Mouse (Mus musculus) MEL (cell line): ENCODE data around the gene Enthd1. TPM values are rescaled to one million over a fixed set of nuclear protein-coding genes. Genes with fewer than 3 reads are reported as not detected.

ENCODE experiments used
- DNase-seq: peaks from one replicate; pipeline ENCODE4 v3.0.0; 2011; ENCODE audit warnings: low read depth, low spot score
- H3K27ac ChIP-seq: 2 replicates; pipeline ENCODE4 v1.5.1; 2012; ENCODE audit warnings: low read depth, mild to moderate bottlenecking, control low read depth, low read length, moderate library complexity; ENCODE audit not compliant: control insufficient read depth
- H3K27me3 ChIP-seq, 2 experiments: fragments of 150-350 bp in 1 of 2; sonication (generic) in 1 of 2; 2 replicates each; pipeline ENCODE4 v1.6.1; 2012; ENCODE audit warnings: low read length in 2 of 2, mild to moderate bottlenecking in 2 of 2, improper control_type of control experiment in 1 of 2, moderate library complexity in 1 of 2; ENCODE audit not compliant: insufficient read depth in 2 of 2, control insufficient read depth in 1 of 2
- H3K36me3 ChIP-seq, 2 experiments: 2 replicates each; pipeline ENCODE4 v1.6.1; 2012 to 2014; ENCODE audit warnings: low read length in 2 of 2, improper control_type of control experiment in 1 of 2, inconsistent platforms in 1 of 2, mild to moderate bottlenecking in 1 of 2; ENCODE audit not compliant: insufficient read depth in 2 of 2, control insufficient read depth in 1 of 2
- H3K4me1 ChIP-seq, 2 experiments: fragments of 150-350 bp in 1 of 2; sonication (generic) in 1 of 2; 2 replicates each; pipeline ENCODE4 v1.6.1; 2012; ENCODE audit warnings: low read length in 2 of 2, improper control_type of control experiment in 1 of 2, mild to moderate bottlenecking in 1 of 2; ENCODE audit not compliant: insufficient read depth in 2 of 2, control insufficient read depth in 1 of 2
- H3K4me3 ChIP-seq, 2 experiments: fragments of 150-350 bp in 1 of 2; sonication (generic) in 1 of 2; 2 replicates each; pipeline ENCODE4 v1.5.1; 2012; ENCODE audit warnings: low read depth in 2 of 2, low read length in 2 of 2, mild to moderate bottlenecking in 2 of 2, moderate library complexity in 2 of 2, control low read depth in 1 of 2, improper control_type of control experiment in 1 of 2; ENCODE audit not compliant: control insufficient read depth in 1 of 2, insufficient read depth in 1 of 2
- H3K79me2 ChIP-seq: 2 replicates; pipeline ENCODE4 v1.6.1; 2012; ENCODE audit warnings: mild to moderate bottlenecking, low read length, moderate library complexity; ENCODE audit not compliant: control insufficient read depth, poor library complexity, insufficient read depth
- H3K9ac ChIP-seq: 2 replicates; pipeline ENCODE4 v1.6.1; 2012; ENCODE audit warnings: low read depth, mild to moderate bottlenecking, control low read depth, low read length, moderate library complexity; ENCODE audit not compliant: control insufficient read depth, poor library complexity, severe bottlenecking
- H3K9me3 ChIP-seq: fragments of 150-350 bp; sonication (generic); replicated peaks from 2 replicates; pipeline ENCODE4 v1.6.1; 2012; ENCODE audit warnings: mild to moderate bottlenecking, low read length, improper control_type of control experiment, moderate library complexity; ENCODE audit not compliant: insufficient read depth
- BHLHE40 ChIP-seq: IDR thresholded peaks from 2 replicates; pipeline ENCODE4 v1.6.1; 2012; ENCODE audit warnings: low read depth, mild to moderate bottlenecking, inconsistent platforms, low read length, improper control_type of control experiment, borderline replicate concordance
- CHD1 ChIP-seq: IDR thresholded peaks from 2 replicates; pipeline ENCODE4 v1.6.1; 2012; ENCODE audit warnings: low read depth, mild to moderate bottlenecking, inconsistent platforms, low read length, improper control_type of control experiment
- CHD2 ChIP-seq: IDR thresholded peaks from 2 replicates; pipeline ENCODE4 v1.6.1; 2011; ENCODE audit warnings: low read length, improper control_type of control experiment
- ELF1 ChIP-seq: IDR thresholded peaks from 2 replicates; pipeline ENCODE4 v1.6.1; 2014; ENCODE audit warnings: low read depth, mild to moderate bottlenecking, inconsistent platforms, low read length, improper control_type of control experiment, moderate library complexity
- GABPA ChIP-seq: IDR thresholded peaks from 2 replicates; pipeline ENCODE4 v1.6.1; 2012; ENCODE audit warnings: low read depth, mild to moderate bottlenecking, inconsistent platforms, low read length, improper control_type of control experiment, moderate library complexity
- GATA1 ChIP-seq: IDR thresholded peaks from 2 replicates; pipeline ENCODE4 v1.6.1; 2011; ENCODE audit warnings: low read depth, low read length, improper control_type of control experiment
- JUND ChIP-seq: IDR thresholded peaks from 2 replicates; pipeline ENCODE4 v1.6.1; 2011; ENCODE audit warnings: low read depth, mild to moderate bottlenecking, improper control_type of control experiment, low read length
- KAT2A ChIP-seq: conservative IDR thresholded peaks from 2 replicates; pipeline ENCODE4 v1.6.1; 2012; ENCODE audit warnings: low read depth, low read length, improper control_type of control experiment, inconsistent platforms
- MAZ ChIP-seq: IDR thresholded peaks from 2 replicates; pipeline ENCODE4 v1.6.1; 2012; ENCODE audit warnings: low read depth, mild to moderate bottlenecking, inconsistent platforms, low read length, improper control_type of control experiment
- MXI1 ChIP-seq: IDR thresholded peaks from 2 replicates; pipeline ENCODE4 v1.6.1; 2011; ENCODE audit warnings: mild to moderate bottlenecking, low read depth, low read length, improper control_type of control experiment
- NRF1 ChIP-seq: IDR thresholded peaks from 2 replicates; pipeline ENCODE4 v1.6.1; 2014; ENCODE audit warnings: low read depth, mild to moderate bottlenecking, inconsistent platforms, low read length, improper control_type of control experiment, moderate library complexity; ENCODE audit not compliant: poor library complexity, insufficient read depth, severe bottlenecking
- POLR2A ChIP-seq, 2 experiments: IDR thresholded peaks; 2 replicates each; pipeline ENCODE4 v1.6.1; 2011 to 2012; ENCODE audit warnings: low read length in 2 of 2, mild to moderate bottlenecking in 2 of 2, control low read depth in 1 of 2, improper control_type of control experiment in 1 of 2, low read depth in 1 of 2, moderate library complexity in 1 of 2; ENCODE audit not compliant: control insufficient read depth in 1 of 2, insufficient read depth in 1 of 2, poor library complexity in 1 of 2
- SIN3A ChIP-seq: IDR thresholded peaks from 2 replicates; pipeline ENCODE4 v1.6.1; 2012; ENCODE audit warnings: low read length, improper control_type of control experiment, inconsistent platforms
- TAL1 ChIP-seq: IDR thresholded peaks from 2 replicates; pipeline ENCODE4 v1.6.1; 2012; ENCODE audit warnings: mild to moderate bottlenecking, inconsistent platforms, low read length, moderate library complexity, mixed read lengths
- USF1 ChIP-seq: IDR thresholded peaks from 2 replicates; pipeline ENCODE4 v1.6.1; 2014; ENCODE audit warnings: low read depth, mild to moderate bottlenecking, inconsistent platforms, low read length, improper control_type of control experiment, moderate library complexity
- ZMIZ1 ChIP-seq: IDR thresholded peaks from 2 replicates; pipeline ENCODE4 v1.6.1; 2012; ENCODE audit warnings: low read depth, mild to moderate bottlenecking, inconsistent platforms, low read length, improper control_type of control experiment, moderate library complexity
- polyA plus RNA-seq, 2 experiments: library from polyadenylated mRNA; stranded (reverse) in 1 of 2; unstranded in 1 of 2; fragments of >175 nt in 1 of 2; fragments of >200 nt in 1 of 2; gene quantifications; 2 replicates each; pipeline versions ENCODE4 v1.2.1 to v1.2.4; 2012; ENCODE audit warnings: low replicate concordance in 2 of 2, low read depth in 1 of 2; ENCODE audit not compliant: insufficient read length in 2 of 2, insufficient read depth in 1 of 2, missing spikeins in 1 of 2
- total RNA-seq: library from RNA; depleted of rRNA; stranded (reverse); fragments of 300-350 nt; gene quantifications from 2 replicates; pipeline ENCODE4 v1.2.3, GENCODE M21; 2012

Gene Enthd1
- total and polyA plus RNA-seq, 3 experiments: not detected

GRCm38 (mm10) chr15:80611478-80611877 is 46.5 kb upstream of the Enthd1 start:
- no peak for DNase-seq
- no peak overlapping the region for H3K4me3 ChIP-seq

GRCm38 (mm10) chr15:80610335-80610734 is 45.4 kb upstream of the Enthd1 start:
- Histone ChIP-seq H3K4me1 (no peaks in the 10 kb centered on the region), H3K27me3 (peaks cover 0 to 3% of the 10 kb centered on the region in 2 experiments; a peak in 1 of 4 replicates), H3K79me2 (no peaks in the 10 kb centered on the region), H3K27ac (no peak overlapping the region), H3K9me3 (no peaks in the 10 kb centered on the region), H3K36me3 (no peaks in the 10 kb centered on the region), H3K9ac (no peak overlapping the region), H3K4me3 (no peak overlapping the region)
- TF ChIP-seq BHLHE40: no peak
- TF ChIP-seq POLR2A (IDR thresholded peaks at IDR 0.05; ENCODE audit: control insufficient read depth in 1 of 2, insufficient read depth in 1 of 2, low read depth in 1 of 2, low read length in 2 of 2, poor library complexity in 1 of 2): no peak
- TF ChIP-seq ZMIZ1: no peak
- TF ChIP-seq USF1: no peak
- TF ChIP-seq CHD1: no peak
- no peak for TF ChIP-seq KAT2A
- no peak for TF ChIP-seq TAL1
- TF ChIP-seq CHD2: no peak
- TF ChIP-seq MAZ: no peak
- no peak for TF ChIP-seq GABPA
- no peak for TF ChIP-seq JUND
- TF ChIP-seq GATA1: no peak
- TF ChIP-seq NRF1: no peak
- no peak for DNase-seq

More at GRCm38 (mm10) chr15:80611478-80611877, 46.5 kb upstream of the Enthd1 start:
- Histone ChIP-seq H3K9ac (no peak overlapping the region), H3K27me3 (peaks cover 0 to 3% of the 10 kb centered on the region in 2 experiments; a peak in 1 of 4 replicates), H3K4me1 (no peaks in the 10 kb centered on the region), H3K9me3 (no peaks in the 10 kb centered on the region), H3K27ac (no peak overlapping the region), H3K79me2 (no peaks in the 10 kb centered on the region), H3K36me3 (no peaks in the 10 kb centered on the region)
- TF ChIP-seq ELF1 (no peak), SIN3A (no peak), MXI1 (no peak)

- H3K9me3 ChIP-seq: no peaks in the 10 kb centered on the region
- H3K27ac ChIP-seq: no peak overlapping the region
- TF ChIP-seq BHLHE40: no peak
- H3K27me3 ChIP-seq: peaks cover 5 to 7% of the 10 kb centered on the region in 2 experiments; a peak in 2 of 4 replicates
- H3K36me3 ChIP-seq: no peaks in the 10 kb centered on the region
- no peak overlapping the region for H3K4me3 ChIP-seq
- DNase-seq: no peak
- no peak overlapping the region for H3K9ac ChIP-seq
- H3K79me2 ChIP-seq: no peaks in the 10 kb centered on the region
- no peaks in the 10 kb centered on the region for H3K4me1 ChIP-seq
These were observed 43.0 kb upstream of the Enthd1 start for GRCm38 (mm10) chr15:80607970-80608369.
